Mouse (Mus musculus) lung, embryonic 14.5 days (tissue): ENCODE measurements around the gene AI467606. TPM values are rescaled to one million over a fixed set of nuclear protein-coding genes. Genes with fewer than 3 reads are reported as not detected.

Experiments
- ATAC-seq: fragments of 200-750 bp; cut with Nextera tagmentation; 2 replicates; pipeline ENCODE4 v1.8.0; 2017; ENCODE audit warnings: mild to moderate bottlenecking, moderate TSS enrichment, moderate library complexity; ENCODE audit not compliant: insufficient read depth
- DNase-seq: peaks from one replicate; pipeline ENCODE4 v3.0.0-alpha.2; 2015
- H3K27ac ChIP-seq: fragments of 300-500 bp; sonication (generic); 2 replicates; pipeline ENCODE4 v1.5.1; 2014; ENCODE audit warnings: low read depth, mild to moderate bottlenecking, moderate library complexity
- H3K27me3 ChIP-seq: fragments of 300-500 bp; sonication (generic); 2 replicates; pipeline ENCODE4 v1.6.1; 2014; ENCODE audit warnings: low read length, control low read depth; ENCODE audit not compliant: insufficient read depth
- H3K36me3 ChIP-seq: fragments of 300-500 bp; sonication (generic); 2 replicates; pipeline ENCODE4 v1.6.1; 2014; ENCODE audit warnings: control low read depth; ENCODE audit not compliant: insufficient read depth
- H3K4me1 ChIP-seq: fragments of 300-500 bp; sonication (generic); 2 replicates; pipeline ENCODE4 v1.6.1; 2014; ENCODE audit warnings: antibody characterized with exemption, control low read depth; ENCODE audit not compliant: insufficient read depth
- H3K4me2 ChIP-seq: fragments of 300-500 bp; sonication (generic); 2 replicates; pipeline ENCODE4 v1.6.1; 2014; ENCODE audit warnings: mild to moderate bottlenecking
- H3K4me3 ChIP-seq: fragments of 300-500 bp; sonication (generic); 2 replicates; pipeline ENCODE4 v1.5.1; 2014; ENCODE audit warnings: low read depth, low read length
- H3K9ac ChIP-seq: fragments of 300-500 bp; sonication (generic); 2 replicates; pipeline ENCODE4 v1.6.1; 2014
- H3K9me3 ChIP-seq: fragments of 300-500 bp; sonication (generic); 2 replicates; pipeline ENCODE4 v1.6.1; 2016; ENCODE audit warnings: low read depth, low read length, control low read depth
- CTCF ChIP-seq: IDR thresholded peaks from 2 replicates; pipeline ENCODE4 v1.5.1; 2016; ENCODE audit warnings: antibody characterized with exemption, low read depth
- WGBS: fragments of 180-500 bp; shearing (Covaris S2); extraction: QIAGEN DNeasy Blood & Tissue Kit; methylation state at CpG from one replicate; pipeline ENCODE4 v1.1.7; 2014; 5-methylcytosine and 5-hydroxymethylcytosine counted together
- polyA plus RNA-seq: library from polyadenylated mRNA; unstranded; fragments of >200 nt; fragmentation: Nextera tagmentation; extraction: Ambion mirVana; gene quantifications from 2 replicates; pipeline ENCODE4 v1.2.1, GENCODE M21; 2014

The AI467606 gene
- polyA plus RNA-seq, 1 experiment from 2014 or later = 6.5 TPM

DNA sequence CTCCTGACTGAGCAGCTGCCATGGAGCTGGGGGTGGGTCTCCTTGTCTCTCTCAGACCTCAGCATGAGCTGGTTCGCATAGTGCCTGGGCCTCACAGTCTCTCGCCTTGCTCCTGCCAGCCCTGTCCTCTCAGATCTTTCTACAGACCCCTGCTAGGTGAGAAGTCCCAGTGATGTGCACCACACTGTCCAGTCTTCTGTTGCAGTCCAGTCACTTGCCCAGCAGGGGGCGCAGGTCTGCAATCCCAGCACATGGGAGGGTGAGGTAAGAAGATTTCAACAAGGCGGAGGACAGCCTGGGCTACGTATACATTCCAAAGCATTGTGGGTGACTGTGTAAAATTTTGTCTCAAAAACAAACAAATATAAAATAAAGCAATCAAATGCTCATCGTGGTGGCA, 20.3 kb downstream of the AI467606 start:
- no peak for ATAC-seq
- Histone ChIP-seq H3K9ac (no peak overlapping the region), H3K27ac (no peak overlapping the region), H3K4me1 (no peaks in the 10 kb centered on the region), H3K4me3 (no peak overlapping the region), H3K4me2 (no peak overlapping the region), H3K36me3 (no peaks in the 10 kb centered on the region), H3K27me3 (no peaks in the 10 kb centered on the region), H3K9me3 (no peaks in the 10 kb centered on the region)
- peak; percentile 59 for DNase-seq
- 36% methylated on average over 6 of the region's 6 CpGs for WGBS
- peak; percentile 77 for TF ChIP-seq CTCF

DNA sequence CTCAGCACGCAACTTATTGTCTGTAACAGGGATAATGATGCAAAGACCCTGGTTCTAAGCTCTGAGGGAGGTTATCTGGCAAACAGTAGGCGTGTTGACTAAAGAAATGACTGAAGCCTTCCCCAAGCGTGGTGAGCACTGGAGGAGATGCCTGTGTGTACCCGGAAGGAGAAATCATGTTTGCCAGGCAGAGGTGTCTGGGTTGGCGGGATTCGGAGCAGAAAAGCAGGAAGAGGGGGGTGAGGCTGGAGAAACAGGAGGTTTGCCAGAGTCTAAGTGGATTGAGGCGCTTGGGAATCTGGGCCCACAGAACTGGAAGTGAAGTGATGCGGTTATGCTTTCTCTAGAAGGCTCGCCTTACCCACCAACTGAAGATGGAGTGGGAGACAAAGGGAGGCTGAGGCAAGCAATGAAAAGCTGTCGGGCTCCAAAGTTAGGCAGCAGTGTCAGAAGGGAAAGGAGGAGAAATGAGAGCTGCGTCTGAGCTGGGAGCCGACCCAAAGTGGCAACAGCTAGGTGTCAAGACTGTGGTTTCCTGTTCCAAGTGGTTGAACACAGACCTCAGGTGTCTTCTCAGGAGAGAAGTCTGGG, 21.2 kb downstream of the AI467606 start:
- 54% methylated on average over 12 of the region's 12 CpGs for WGBS
- no peak for ATAC-seq
- no peak overlapping the region for H3K4me3 ChIP-seq
- H3K9ac ChIP-seq = no peak overlapping the region
- no peaks in the 10 kb centered on the region for H3K36me3 ChIP-seq
- no peaks in the 10 kb centered on the region for H3K4me1 ChIP-seq
- no peak overlapping the region for H3K27ac ChIP-seq
- H3K4me2 ChIP-seq = no peak overlapping the region
- no peaks in the 10 kb centered on the region for H3K27me3 ChIP-seq
- no peak for TF ChIP-seq CTCF
- H3K9me3 ChIP-seq = no peaks in the 10 kb centered on the region
- no peak for DNase-seq

DNA sequence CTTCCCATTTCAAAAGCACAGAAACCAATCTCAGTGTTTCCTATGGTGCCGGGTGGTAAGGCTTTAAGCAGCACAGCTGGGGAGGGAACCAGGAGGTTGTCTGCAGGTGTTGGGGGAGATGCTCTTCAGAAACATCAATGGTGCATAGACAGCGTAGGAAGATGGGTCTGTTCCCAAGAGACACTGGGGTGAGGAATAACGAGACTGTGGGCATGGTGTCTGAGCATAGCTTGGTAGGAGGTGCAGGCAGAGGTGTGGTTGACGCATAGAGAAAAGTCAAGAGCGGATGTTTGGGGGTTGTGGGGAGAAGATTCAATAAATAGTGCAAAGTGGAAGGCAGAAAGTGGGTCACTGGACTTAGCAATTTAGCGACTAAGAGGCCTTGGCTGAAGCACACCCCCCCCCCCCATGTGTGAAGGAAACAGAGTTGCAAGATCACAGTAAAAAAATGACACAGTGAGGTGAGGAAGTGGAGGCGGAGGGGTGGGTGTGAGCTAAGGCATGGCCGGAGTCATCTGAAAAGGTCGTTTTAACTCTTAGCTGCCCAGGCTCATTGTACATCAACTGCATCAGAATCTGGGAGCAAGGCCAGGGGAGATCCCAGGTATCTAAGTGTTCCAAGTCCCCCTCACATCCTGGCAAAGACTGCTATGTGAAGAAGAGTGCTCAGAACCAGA, 21.9 kb downstream of the AI467606 start:
- Histone ChIP-seq H3K9ac (no peak overlapping the region), H3K27ac (no peak overlapping the region), H3K27me3 (no peaks in the 10 kb centered on the region), H3K4me2 (no peak overlapping the region), H3K4me1 (no peaks in the 10 kb centered on the region), H3K36me3 (no peaks in the 10 kb centered on the region), H3K4me3 (no peak overlapping the region), H3K9me3 (no peaks in the 10 kb centered on the region)
- TF ChIP-seq CTCF = no peak
- no peak for DNase-seq
- 20% methylated on average over 9 of the region's 9 CpGs for WGBS
- no peak for ATAC-seq

DNA sequence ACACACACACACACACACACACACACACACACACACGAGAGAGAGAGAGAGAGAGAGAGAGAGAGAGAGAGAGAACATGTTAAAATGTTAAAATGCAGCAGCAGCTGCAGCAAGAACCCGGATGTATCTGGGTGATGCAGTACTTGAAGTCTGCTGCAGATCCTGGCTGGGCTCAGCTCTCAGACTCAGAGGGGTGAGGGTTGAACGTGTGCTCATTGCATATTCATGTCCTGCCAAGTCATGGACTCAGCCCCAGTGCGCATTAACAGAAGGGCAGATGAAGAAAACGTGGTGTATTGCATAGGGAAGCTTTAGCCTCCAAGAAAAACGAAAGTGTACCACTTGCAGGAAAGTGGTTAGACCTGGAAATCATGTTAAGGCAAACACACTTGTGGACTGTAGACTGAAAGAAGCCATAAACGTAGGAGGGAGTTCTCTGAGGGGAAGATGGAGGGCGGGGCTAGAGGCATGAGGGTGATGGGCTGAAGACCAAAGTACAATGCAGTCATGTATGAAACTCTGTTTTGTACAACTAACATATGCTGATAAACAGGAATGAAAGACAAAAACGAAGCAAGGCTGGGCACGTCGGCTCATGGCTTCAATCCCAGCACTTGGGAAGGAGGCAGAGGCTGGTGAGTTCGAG, 22.6 kb downstream of the AI467606 start:
- no peak overlapping the region for H3K4me2 ChIP-seq
- no peaks in the 10 kb centered on the region for H3K4me1 ChIP-seq
- ATAC-seq = no peak
- WGBS = 43% methylated on average over 12 of the region's 12 CpGs
- peak; percentile 48 for DNase-seq
- no peak overlapping the region for H3K9ac ChIP-seq
- TF ChIP-seq CTCF = no peak
- H3K9me3 ChIP-seq = no peaks in the 10 kb centered on the region
- no peak overlapping the region for H3K4me3 ChIP-seq
- no peaks in the 10 kb centered on the region for H3K27me3 ChIP-seq
- H3K36me3 ChIP-seq = no peaks in the 10 kb centered on the region
- H3K27ac ChIP-seq = no peak overlapping the region

DNA sequence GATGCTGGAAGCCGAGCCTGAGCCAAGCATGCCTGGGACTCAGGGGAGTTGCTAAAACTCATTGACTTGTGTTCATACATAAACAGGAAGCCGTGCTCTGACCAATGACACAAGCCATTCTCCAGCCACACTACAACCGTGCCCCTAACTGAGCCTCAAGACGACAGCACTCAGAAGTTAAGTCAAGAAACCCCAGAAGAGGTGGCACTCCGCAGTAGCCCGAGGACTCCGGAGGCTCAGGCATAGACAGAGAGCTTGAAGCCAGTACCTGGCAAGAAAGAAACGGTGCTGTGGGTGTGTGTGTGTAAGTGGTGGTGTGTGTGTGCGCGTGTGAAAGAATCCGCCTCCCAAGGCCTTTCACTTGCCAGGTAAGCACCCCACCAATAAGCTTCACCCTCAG, 23.8 kb downstream of the AI467606 start:
- Histone ChIP-seq H3K4me3 (no peak overlapping the region), H3K27me3 (no peaks in the 10 kb centered on the region), H3K4me2 (no peak overlapping the region), H3K4me1 (no peaks in the 10 kb centered on the region), H3K9ac (no peak overlapping the region), H3K9me3 (no peaks in the 10 kb centered on the region), H3K36me3 (no peaks in the 10 kb centered on the region), H3K27ac (no peak overlapping the region)
- TF ChIP-seq CTCF = no peak
- WGBS = 69% methylated on average over 11 of the region's 11 CpGs
- ATAC-seq = no peak
- no peak for DNase-seq

DNA sequence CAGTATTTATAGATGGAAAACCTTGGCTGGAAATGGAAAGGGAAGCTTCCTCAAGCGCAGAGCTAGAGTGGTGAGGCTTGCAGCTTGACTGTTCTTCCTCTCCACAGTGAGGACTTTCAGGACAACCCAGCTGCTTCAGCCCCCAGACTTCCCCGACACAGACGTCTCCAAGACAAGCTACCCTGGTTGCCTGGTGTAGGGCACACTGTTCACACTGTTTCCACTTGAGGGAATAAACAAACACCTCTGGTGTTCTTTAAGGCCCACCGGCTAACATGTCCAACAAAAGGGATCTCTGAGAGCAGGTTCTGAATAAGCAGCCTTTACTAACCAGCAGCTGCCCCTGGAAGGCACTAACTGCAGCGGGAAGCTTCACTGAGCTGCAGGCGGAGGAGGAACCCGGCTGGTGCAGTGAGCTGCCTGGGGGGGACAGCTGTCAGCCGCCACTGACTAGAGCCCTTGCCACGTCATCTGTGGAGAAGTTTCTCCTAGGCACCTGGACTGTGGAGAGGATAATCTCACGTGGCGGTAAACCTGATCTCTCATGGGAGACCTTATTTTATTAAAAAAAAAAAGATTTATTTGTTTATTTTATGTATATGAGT, 25.3 kb downstream of the AI467606 start:
- Histone ChIP-seq H3K9me3 (no peaks in the 10 kb centered on the region), H3K27me3 (peaks cover 15% of the 10 kb centered on the region; the same call in 1 of the 2 replicates), H3K4me2 (no peak overlapping the region), H3K4me1 (no peaks in the 10 kb centered on the region), H3K36me3 (no peaks in the 10 kb centered on the region), H3K27ac (no peak overlapping the region), H3K4me3 (no peak overlapping the region), H3K9ac (no peak overlapping the region)
- TF ChIP-seq CTCF = no peak
- DNase-seq = no peak
- no peak for ATAC-seq
- WGBS = 43% methylated on average over 11 of the region's 11 CpGs

DNA sequence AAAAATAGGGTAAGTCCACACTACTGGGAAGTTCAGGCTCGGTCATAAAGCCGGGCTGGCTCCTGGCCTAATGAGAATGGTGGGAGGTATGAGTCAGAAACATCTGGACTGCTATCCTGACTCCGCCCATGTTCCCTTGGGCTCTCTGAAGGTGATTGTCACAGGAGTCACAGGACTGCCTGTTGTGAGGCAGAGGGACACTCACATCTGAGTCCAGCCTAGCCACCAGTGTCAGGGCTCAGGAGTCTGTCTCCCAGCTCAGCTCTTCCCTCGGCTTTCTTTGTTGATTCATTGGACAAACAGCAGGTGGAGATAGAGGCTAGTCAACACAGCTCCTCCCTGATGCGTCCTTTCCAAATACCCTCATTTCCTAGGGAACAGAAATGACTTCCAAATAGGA, 26.8 kb downstream of the AI467606 start:
- WGBS = 32% methylated on average over 5 of the region's 5 CpGs
- Histone ChIP-seq H3K36me3 (no peaks in the 10 kb centered on the region), H3K27me3 (peaks cover 19% of the 10 kb centered on the region; the same call in 1 of the 2 replicates), H3K9ac (no peak overlapping the region), H3K4me2 (no peak overlapping the region), H3K4me3 (no peak overlapping the region), H3K9me3 (no peaks in the 10 kb centered on the region), H3K4me1 (no peaks in the 10 kb centered on the region), H3K27ac (no peak overlapping the region)
- TF ChIP-seq CTCF = no peak
- 0 out of 2 replicates have a peak, but pooled peaks have one; percentile 24 for ATAC-seq
- DNase-seq = peak; percentile 43
